Mouse (Mus musculus) urinary bladder, postnatal 4 days (tissue): ENCODE data around the gene Nhlrc4.

ENCODE experiments used
- DNase-seq, 2 experiments: peaks; one replicate each; pipeline ENCODE4 v3.0.0; 2021 to 2022; ENCODE audit warnings: low spot score in 2 of 2

Gene Nhlrc4

DNA sequence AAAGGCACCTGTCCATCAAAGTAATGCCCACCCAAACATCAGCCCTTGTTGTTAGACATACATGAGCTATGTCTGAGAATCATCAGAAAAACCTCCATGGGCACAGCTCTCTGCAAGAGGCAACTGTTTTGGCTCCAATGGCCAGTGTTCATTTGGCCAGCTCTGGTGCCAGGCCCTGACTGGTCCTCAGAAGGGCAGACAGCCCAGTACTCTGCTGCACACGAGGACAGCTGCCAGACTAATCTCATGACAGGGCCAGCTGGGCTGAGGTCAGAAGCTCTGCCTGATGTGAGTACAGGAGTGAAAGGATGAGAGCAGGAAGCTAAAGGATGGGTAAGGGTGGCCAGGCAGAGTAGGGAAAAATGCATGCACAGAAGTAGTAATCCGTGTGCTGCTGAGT is 19.4 kb downstream of the Nhlrc4 start:
- no peak for DNase-seq

DNA sequence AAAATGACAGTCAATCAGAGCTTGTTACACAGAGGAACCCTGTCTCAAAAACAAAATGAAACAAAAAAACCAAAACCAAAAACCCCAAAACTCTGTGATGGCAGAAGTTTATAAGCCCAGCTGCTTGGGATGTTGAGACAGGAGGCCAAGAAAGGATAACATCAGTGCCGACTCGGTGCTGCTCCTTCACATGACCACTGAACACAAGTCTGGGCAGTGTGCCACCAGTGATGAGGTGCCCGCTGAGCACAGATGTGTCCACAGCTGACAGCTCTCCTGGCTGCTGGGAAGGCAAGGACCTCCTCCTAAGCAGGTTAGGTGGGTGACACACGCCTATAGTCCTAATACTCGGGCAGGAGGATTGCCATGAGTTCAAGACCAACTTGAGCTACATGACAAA is 22.6 kb downstream of the Nhlrc4 start:
- no peak for DNase-seq

DNA sequence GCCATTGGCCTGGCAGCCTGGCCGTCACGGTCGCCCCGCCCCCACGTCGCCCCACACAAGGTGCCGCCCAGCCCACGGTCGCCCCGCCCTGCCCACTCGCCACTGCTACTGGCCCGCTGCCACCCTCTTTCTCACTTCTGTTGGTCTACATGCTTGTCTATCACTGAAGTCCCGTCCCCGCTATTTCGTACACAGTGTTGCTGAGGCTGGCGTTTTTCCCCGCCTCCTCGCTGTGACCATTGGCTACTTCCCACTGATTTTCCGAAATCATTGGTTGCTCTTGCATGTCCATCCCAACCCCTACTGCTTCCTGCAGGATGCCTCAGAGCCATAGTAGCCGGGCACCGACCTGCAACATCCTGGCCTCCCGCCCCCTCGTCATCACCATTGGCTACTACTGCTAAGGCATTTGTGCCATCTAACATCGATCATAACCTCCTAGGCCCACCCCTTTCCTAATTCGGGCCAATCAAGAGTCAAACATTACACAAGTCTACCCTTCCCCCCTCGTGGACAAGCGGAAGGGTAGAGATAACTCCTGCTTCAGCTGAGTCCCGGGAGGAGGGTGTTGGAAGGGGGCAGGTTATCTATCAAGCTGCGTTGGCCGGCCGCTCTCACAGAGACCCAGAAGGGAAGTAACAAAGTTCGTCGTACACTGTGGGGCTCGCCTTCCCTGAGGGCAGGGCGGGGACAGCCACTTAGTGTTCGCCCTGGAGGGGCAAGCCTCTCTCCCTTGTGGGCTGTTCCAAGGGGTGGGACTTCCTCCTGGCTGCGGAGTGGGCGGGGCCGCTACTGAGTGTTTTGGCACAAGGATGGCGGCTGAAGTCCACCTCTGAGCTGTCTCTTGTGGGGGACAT is 24.7 kb downstream of the Nhlrc4 start:
- DNase-seq = peak; percentile 100

DNA sequence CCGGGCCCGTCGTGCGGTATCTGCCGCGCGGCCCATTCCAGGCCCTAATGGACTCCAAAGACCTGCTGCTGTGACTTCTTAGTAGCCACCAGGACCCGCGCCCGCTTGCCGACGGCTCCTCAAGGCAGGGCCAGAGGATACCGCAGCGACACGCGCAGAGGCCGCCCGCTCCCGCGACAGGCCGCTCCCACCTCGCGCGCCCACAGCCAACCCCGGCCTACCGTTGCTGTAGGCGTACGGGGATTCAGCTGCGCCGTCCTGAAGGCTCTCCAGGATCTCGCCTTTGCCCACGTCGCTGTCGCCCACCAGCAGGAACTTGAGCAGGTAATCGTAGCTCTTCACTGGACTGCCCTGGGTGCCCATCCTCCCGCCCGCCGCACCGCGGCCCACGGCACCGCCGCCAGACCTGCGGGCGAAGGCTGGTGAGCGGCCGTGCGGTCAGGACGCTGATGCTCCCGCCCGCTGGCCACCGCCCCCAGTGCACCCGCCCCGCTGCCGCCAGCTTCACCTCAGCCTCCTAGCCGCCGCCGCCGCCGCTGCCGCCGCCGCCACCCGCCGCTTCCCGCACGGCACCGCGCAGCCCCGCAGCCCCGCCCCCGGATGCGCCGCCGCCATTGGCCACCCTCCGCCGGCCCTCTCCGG is 25.5 kb downstream of the Nhlrc4 start, which contains the start of gene Rab40c:
Rab40c (minus strand) TSS at position 584 of the 642 bp plus-strand sequence.
- DNase-seq = peak in 1 of 2 experiments; percentile 65

- DNase-seq = no peak
Observed at GRCm38 (mm10) chr17:25918037-25918750, 26.6 kb downstream of the Nhlrc4 start.

GRCm38 (mm10) chr17:25916931-25917647 is 27.7 kb downstream of the Nhlrc4 start:
- DNase-seq = no peak

GRCm38 (mm10) chr17:25914295-25914694 is 30.5 kb downstream of the Nhlrc4 start:
- no peak for DNase-seq

DNA sequence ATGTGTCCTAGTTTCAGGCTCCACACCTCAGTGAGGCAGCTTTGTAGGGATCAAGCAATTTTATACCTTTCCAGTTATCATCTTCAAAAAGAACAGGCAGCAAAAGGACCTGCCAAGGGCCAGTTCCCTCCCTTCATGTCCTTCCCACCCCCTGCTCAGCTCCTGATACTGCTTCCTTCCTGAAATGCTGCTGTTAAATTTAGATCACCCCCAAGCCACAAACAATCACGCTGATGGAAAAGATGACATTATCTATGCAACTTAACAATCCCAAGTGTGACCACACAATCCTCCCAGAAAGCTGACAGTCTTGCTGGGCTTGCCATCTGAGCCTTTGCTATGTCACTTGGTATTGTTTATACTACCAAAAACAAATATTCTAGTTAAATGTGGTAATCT is 30.9 kb downstream of the Nhlrc4 start:
- DNase-seq = no peak

DNA sequence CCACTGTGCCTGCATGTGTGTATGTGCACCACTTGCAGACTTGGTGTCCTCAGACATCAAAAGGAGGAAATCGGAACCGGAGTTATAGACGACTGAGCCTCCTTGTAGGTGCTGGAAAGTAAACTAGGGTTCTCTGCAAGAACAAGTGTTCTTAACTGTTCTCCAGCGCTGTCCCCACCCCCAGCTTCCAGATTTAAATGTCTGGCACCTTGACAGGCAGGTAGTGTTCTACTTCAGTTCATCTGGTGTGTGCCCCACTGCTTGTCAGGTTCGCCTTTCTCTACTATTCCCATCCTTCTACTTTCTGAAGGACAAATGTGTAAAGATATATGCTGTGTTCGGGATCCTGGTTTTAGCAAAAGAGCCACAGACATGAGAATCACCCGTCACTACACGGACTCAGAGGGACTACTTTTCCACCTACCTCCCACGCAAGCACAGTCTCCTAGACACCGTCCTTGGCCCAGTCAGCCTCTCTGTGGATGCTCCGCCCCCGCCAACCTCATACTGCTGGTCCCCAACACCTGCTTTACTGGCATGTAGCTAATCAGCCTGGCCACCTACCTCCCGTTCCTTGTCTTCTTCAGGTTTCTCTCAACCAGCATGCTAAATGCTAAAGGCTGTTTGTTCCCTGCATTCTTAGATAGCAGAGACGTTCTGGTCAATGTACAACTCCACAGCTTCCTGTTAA is 31.4 kb downstream of the Nhlrc4 start:
- no peak for DNase-seq

DNA sequence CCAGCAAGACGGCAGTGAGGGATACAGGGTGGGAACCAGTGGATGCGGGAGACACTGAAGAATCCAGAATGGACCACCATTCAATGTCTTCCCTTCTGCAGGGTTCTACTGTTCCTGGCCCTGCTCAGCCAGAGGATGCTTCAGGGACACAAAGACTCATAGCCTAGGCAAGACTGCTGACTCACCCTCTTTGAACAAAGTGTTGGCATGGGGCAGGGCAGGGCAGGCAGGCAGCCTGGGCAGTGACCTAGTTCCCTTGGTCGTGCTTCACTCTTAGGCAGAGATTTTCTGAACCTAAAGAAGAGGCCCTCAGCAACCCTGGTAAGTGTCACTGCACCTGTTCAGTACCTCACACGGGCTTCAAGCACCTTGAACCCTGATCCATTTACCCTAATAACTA is 32.9 kb downstream of the Nhlrc4 start:
- DNase-seq = no peak

GRCm38 (mm10) chr17:25907640-25908039 is 37.1 kb downstream of the Nhlrc4 start:
- DNase-seq = no peak

DNA sequence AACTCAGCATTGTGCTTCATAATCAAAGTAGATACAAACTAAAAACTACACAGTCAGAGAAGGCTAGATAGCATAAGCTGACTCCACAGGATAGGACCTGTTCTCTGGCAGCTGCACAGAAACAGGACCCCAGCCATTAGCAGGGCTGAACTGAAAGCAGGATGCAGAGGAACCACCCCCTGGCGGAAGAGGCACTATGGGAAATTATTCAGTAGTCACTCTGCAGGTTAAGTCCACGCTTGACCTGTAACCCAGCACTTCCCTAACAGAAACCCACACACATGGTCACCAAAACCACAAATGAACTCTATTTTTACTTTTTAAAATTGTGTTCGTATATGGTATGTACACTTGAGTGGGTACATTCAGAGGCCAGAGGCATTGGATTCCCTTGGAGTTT is 41.7 kb downstream of the Nhlrc4 start:
- DNase-seq = no peak

- DNase-seq = no peak
Observed at GRCm38 (mm10) chr17:25900193-25900592, 44.6 kb downstream of the Nhlrc4 start.

DNA sequence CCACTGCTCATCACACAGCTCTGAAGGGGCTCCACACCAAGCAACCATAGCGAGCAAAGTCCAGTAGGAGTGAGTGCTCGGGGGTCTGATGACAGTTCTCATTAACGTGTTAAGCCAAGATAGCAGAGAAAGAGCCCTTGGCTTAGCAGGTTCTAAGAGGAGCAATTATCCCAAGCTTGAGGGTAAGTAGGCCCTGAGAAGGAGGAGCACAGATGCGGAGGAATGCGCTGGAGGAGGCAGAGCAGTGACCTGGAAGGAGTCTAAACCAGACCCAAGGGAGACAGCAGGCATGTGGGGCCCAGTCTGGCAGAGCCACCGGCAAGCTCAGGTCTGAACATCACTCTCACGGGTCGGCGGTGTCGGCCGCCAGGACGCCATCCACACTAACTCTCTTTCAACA is 48.9 kb downstream of the Nhlrc4 start:
- DNase-seq = no peak

DNA sequence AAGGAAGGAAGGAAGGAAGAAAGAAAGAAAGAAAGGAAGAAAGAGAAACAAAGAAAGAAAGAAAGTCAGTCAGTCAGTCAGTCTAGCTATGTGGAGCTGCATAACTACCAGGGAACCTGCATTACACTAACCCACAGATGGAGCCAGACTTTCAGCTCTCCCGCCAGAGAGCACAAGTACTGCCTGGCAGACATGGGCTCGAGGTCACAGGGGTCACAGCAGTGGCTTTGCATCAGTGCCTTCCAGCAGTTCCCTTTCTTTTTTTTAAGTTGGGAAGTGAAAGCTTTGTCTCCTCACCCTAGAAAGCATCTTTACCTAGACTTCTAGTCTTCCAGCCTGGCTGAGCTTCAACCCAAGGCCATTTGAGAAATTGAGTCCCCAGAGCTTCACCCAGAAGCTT is 49.3 kb downstream of the Nhlrc4 start:
- DNase-seq = no peak

DNA sequence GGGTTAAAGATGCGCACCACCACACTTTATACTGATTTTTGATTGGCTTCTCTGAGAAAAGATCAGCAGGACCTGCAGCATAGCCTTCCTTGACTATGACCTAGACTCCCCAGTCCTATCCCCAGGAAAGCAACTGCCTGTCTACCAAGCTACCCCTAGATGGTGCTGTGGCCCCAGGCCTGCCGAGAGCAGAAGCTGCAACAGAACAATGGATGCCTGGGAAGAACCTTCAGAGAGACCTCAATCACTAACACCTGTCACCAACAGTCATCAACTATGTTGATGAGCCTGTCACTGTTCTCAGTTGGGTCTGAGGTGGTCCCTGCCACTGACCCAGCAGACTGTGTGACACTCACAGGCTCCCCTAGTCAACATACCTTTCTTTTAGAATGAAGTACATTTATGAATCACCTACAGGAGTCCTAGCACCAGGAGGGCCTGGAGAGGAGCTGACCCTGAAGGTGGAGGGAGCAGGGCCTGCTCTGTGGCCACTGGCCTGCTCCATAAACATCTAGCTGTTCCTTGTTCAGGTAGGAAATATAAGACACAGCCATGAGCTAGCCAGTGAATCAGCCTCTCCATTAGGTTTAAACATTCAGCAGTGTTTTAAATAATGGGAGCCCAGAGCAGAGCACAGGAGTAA is 50.7 kb downstream of the Nhlrc4 start:
- no peak for DNase-seq
